Mouse (Mus musculus): ENCODE data around the gene Olfr362. TPM values are rescaled to one million over a fixed set of nuclear protein-coding genes. Genes with fewer than 3 reads are reported as not detected.

Olfr362 gene
- polyA plus RNA-seq (2015; fragmentation: Illumina TruSeq; extraction: RNeasy Lipid Tissue Mini Kit (QIAGEN cat#74804); ENCODE audit: insufficient read depth, low read depth, low replicate concordance) = not detected

DNA sequence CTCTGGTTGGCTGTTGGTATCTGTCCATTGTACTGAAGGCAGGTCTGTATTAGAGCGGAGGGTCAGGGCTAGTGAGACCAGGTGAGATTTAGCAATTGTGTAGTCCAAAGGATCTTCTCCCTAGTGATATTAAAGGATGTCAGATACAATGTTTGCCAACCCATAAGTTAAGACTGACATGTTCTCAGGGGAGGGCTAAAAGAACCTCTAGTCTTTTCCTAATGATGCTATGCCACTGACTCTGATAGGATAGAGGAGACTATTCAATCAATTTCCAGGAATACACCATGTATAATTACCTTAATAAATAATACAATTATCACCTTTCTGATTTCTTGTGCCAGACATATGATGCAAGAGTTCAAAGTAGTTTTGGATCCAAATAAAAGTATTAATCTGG, at the start of gene Olfr362:
Gene Olfr362, minus strand, starts transcription at position 101 of the 400 bp plus-strand sequence.

GRCm38 (mm10) chr2:37139022-37139421, 21.3 kb upstream of the Olfr362 start, which contains the start of gene Olfr364-ps1:
Olfr364-ps1 (plus strand) TSS chr2:37139322.

GRCm38 (mm10) chr2:37089190-37089589, 28.5 kb downstream of the Olfr362 start, which contains the start of gene Olfr361:
Olfr361 (minus strand) TSS chr2:37089290.

DNA sequence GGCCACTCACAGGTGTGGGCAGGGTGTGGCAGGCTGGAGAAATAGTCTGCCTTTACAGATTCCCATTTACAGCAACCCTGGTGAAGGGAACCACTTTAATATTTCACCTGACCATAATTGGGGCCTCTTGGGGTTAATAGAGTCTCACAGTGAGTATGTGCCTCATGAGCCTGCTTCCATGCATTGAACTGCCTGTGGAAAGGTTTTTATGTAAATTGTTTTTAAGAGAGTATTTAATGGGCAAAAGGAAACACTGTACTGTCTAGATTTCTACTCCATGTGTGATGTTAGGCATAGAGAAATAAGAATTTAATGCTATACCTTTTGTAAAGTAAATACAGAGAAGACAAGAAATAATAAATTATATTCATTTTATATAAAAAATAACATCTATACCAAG, 52.3 kb downstream of the Olfr362 start, which contains the start of gene Olfr360:
Gene Olfr360, plus strand, starts transcription at position 301 of the 400 bp plus-strand sequence.

Other genes starting within 250 kb of the Olfr362 start
- gene Olfr352, start 249.4 kb downstream of the Olfr362 start, polyA plus RNA-seq (2015; fragmentation: Illumina TruSeq; extraction: RNeasy Lipid Tissue Mini Kit (QIAGEN cat#74804); ENCODE audit: insufficient read depth, low read depth, low replicate concordance) = not detected
- gene Olfr353, start 225.0 kb downstream of the Olfr362 start, polyA plus RNA-seq (2015; fragmentation: Illumina TruSeq; extraction: RNeasy Lipid Tissue Mini Kit (QIAGEN cat#74804); ENCODE audit: insufficient read depth, low read depth, low replicate concordance) = not detected
- not detected for gene Olfr354, start 212.2 kb downstream of the Olfr362 start, polyA plus RNA-seq (2015; fragmentation: Illumina TruSeq; extraction: RNeasy Lipid Tissue Mini Kit (QIAGEN cat#74804); ENCODE audit: insufficient read depth, low read depth, low replicate concordance)
- gene Olfr355, start 189.0 kb downstream of the Olfr362 start, polyA plus RNA-seq (2015; fragmentation: Illumina TruSeq; extraction: RNeasy Lipid Tissue Mini Kit (QIAGEN cat#74804); ENCODE audit: insufficient read depth, low read depth, low replicate concordance) = not detected
- gene Olfr356, start 180.8 kb downstream of the Olfr362 start, polyA plus RNA-seq (2015; fragmentation: Illumina TruSeq; extraction: RNeasy Lipid Tissue Mini Kit (QIAGEN cat#74804); ENCODE audit: insufficient read depth, low read depth, low replicate concordance) = not detected
- not detected for gene Olfr357, start 124.1 kb downstream of the Olfr362 start, polyA plus RNA-seq (2015; fragmentation: Illumina TruSeq; extraction: RNeasy Lipid Tissue Mini Kit (QIAGEN cat#74804); ENCODE audit: insufficient read depth, low read depth, low replicate concordance)
- not detected for gene Olfr358, start 108.6 kb downstream of the Olfr362 start, polyA plus RNA-seq (2015; fragmentation: Illumina TruSeq; extraction: RNeasy Lipid Tissue Mini Kit (QIAGEN cat#74804); ENCODE audit: insufficient read depth, low read depth, low replicate concordance)
- gene Olfr360, start 52.2 kb downstream of the Olfr362 start, polyA plus RNA-seq (2015; fragmentation: Illumina TruSeq; extraction: RNeasy Lipid Tissue Mini Kit (QIAGEN cat#74804); ENCODE audit: insufficient read depth, low read depth, low replicate concordance) = not detected
- gene Olfr361, start 28.6 kb downstream of the Olfr362 start, polyA plus RNA-seq (2015; fragmentation: Illumina TruSeq; extraction: RNeasy Lipid Tissue Mini Kit (QIAGEN cat#74804); ENCODE audit: insufficient read depth, low read depth, low replicate concordance) = not detected
- gene Olfr364-ps1, start 21.4 kb upstream of the Olfr362 start, polyA plus RNA-seq (2015; fragmentation: Illumina TruSeq; extraction: RNeasy Lipid Tissue Mini Kit (QIAGEN cat#74804); ENCODE audit: insufficient read depth, low read depth, low replicate concordance) = not detected
- gene Olfr365, start 70.3 kb upstream of the Olfr362 start, polyA plus RNA-seq (2015; fragmentation: Illumina TruSeq; extraction: RNeasy Lipid Tissue Mini Kit (QIAGEN cat#74804); ENCODE audit: insufficient read depth, low read depth, low replicate concordance) = not detected
- gene Olfr366, start 93.7 kb upstream of the Olfr362 start, polyA plus RNA-seq (2015; fragmentation: Illumina TruSeq; extraction: RNeasy Lipid Tissue Mini Kit (QIAGEN cat#74804); ENCODE audit: insufficient read depth, low read depth, low replicate concordance) = not detected
- gene Olfr368, start 208.6 kb upstream of the Olfr362 start, polyA plus RNA-seq (2015; fragmentation: Illumina TruSeq; extraction: RNeasy Lipid Tissue Mini Kit (QIAGEN cat#74804); ENCODE audit: insufficient read depth, low read depth, low replicate concordance) = not detected
- 4.9 TPM for gene Pdcl, start 241.4 kb upstream of the Olfr362 start, polyA plus RNA-seq (2015; fragmentation: Illumina TruSeq; extraction: RNeasy Lipid Tissue Mini Kit (QIAGEN cat#74804); ENCODE audit: insufficient read depth, low read depth, low replicate concordance)